ENCODE assay signal across 19 mouse cellular contexts in genomic region chr9:95166224-95166623, GRCm38 (mm10).
DNase-seq lines count a peak whose midpoint lies in the region; ATAC-seq and TF ChIP-seq lines count a peak whose summit lies in the region.
"Had no signal": no experiment of that assay in that cellular context is flagged by ENCODE, and none has a peak within 500 bp of the region (broad histone marks: within the 10 kb centered on the region; RNA-seq: fewer than 3 reads in every experiment).

No protein-coding gene starts in this region.

- H3K36me3 ChIP-seq in kidney, adult 2 months (ENCODE audit: control insufficient read depth, insufficient read depth, low read length), result no peaks in the 10 kb centered on the region
- H3K36me3 ChIP-seq in kidney, embryonic 15.5 days, result no peaks in the 10 kb centered on the region
- H3K36me3 ChIP-seq in lung, embryonic 14.5 days (ENCODE audit: insufficient read depth), result no peaks in the 10 kb centered on the region
- H3K36me3 ChIP-seq in liver, embryonic 12.5 days, result no peaks in the 10 kb centered on the region
- H3K36me3 ChIP-seq: G1E; limb, embryonic 12.5 days; neural tube, embryonic 13.5 days had no signal

- H3K4me1 ChIP-seq in kidney, adult 2 months (ENCODE audit: control insufficient read depth, insufficient read depth, low read length), result no peaks in the 10 kb centered on the region
- 0 out of 2 replicates have a peak, but pooled peaks cover 2% of the 10 kb centered on the region for H3K4me1 ChIP-seq in kidney, embryonic 15.5 days
- no peaks in the 10 kb centered on the region for H3K4me1 ChIP-seq in lung, embryonic 14.5 days (ENCODE audit: insufficient read depth)
- no peaks in the 10 kb centered on the region for H3K4me1 ChIP-seq in embryonic fibroblast, embryonic 13.5 days (ENCODE audit: control insufficient read depth, insufficient read depth, low read length)
- H3K4me1 ChIP-seq in liver, embryonic 12.5 days, result no peaks in the 10 kb centered on the region
- H3K4me1 ChIP-seq: neural tube, embryonic 13.5 days had no signal

- DNase-seq in kidney, adult 2 months, result peak; percentile 59
- peak; percentile 48 for DNase-seq in lung, embryonic 14.5 days
- no peak for DNase-seq in lung, postnatal 36 days
- DNase-seq in right cerebral cortex, postnatal 14 days, result peak; percentile 24
- no peak for DNase-seq in ovary, adult 18-20 months (ENCODE audit: low spot score)
- DNase-seq: cerebellum, postnatal 25 days; spleen, adult 18-20 months; thymus, adult 2 months had no signal

- ATAC-seq in kidney, embryonic 15.5 days (replicated peaks; ENCODE audit: low FRiP score), result no peak
- ATAC-seq in lung, embryonic 14.5 days (ENCODE audit: insufficient read depth), result no peak
- no peak for ATAC-seq in liver, embryonic 12.5 days
- ATAC-seq: CD4-positive, CD25-positive, alpha-beta regulatory T cell, adult 4 months; hindbrain, postnatal 0 days had no signal

- no peaks in the 10 kb centered on the region for H3K9me3 ChIP-seq in kidney, embryonic 15.5 days (replicated peaks)
- H3K9me3 ChIP-seq in lung, embryonic 14.5 days (ENCODE audit: low read depth, low read length), result no peaks in the 10 kb centered on the region
- H3K9me3 ChIP-seq in liver, embryonic 12.5 days (replicated peaks), result no peaks in the 10 kb centered on the region
- H3K9me3 ChIP-seq: limb, embryonic 12.5 days; neural tube, embryonic 13.5 days had no signal

- 62% methylated on average over 4 of the region's 4 CpGs for WGBS in kidney, adult 2 months
- WGBS in kidney, embryonic 15.5 days, result 72% methylated on average over 4 of the region's 4 CpGs
- 64% methylated on average over 4 of the region's 4 CpGs for WGBS in lung, embryonic 14.5 days
- 67% methylated on average over 4 of the region's 4 CpGs for WGBS in liver, embryonic 12.5 days (ENCODE audit: insufficient replicate concordance)

- no peak overlapping the region for H3K4me3 ChIP-seq in kidney, adult 2 months (ENCODE audit: insufficient read depth, low read depth, low read length)
- H3K4me3 ChIP-seq in kidney, embryonic 15.5 days (replicated peaks), result no peak overlapping the region
- no peak overlapping the region for H3K4me3 ChIP-seq in lung, embryonic 14.5 days (ENCODE audit: low read depth, low read length)
- no peak overlapping the region for H3K4me3 ChIP-seq in embryonic fibroblast, embryonic 13.5 days (ENCODE audit: insufficient read depth, low read length)
- H3K4me3 ChIP-seq in liver, embryonic 12.5 days, result no peak overlapping the region
- H3K4me3 ChIP-seq: limb, embryonic 12.5 days; neural tube, embryonic 13.5 days had no signal

- H3K27me3 ChIP-seq in kidney, adult 2 months (replicated peaks; ENCODE audit: control insufficient read depth, insufficient read depth, low read length), result no peaks in the 10 kb centered on the region
- no peaks in the 10 kb centered on the region for H3K27me3 ChIP-seq in kidney, embryonic 15.5 days
- no peaks in the 10 kb centered on the region for H3K27me3 ChIP-seq in lung, embryonic 14.5 days (ENCODE audit: insufficient read depth, low read length)
- no peaks in the 10 kb centered on the region for H3K27me3 ChIP-seq in liver, embryonic 12.5 days (replicated peaks)
- H3K27me3 ChIP-seq: limb, embryonic 12.5 days; neural tube, embryonic 13.5 days had no signal

- no peak for TF ChIP-seq POLR2A in kidney, adult 2 months (IDR thresholded peaks at IDR 0.05; ENCODE audit: low read depth, low read length)
- no peak for TF ChIP-seq POLR2A in embryonic fibroblast, embryonic 13.5 days (IDR thresholded peaks at IDR 0.05; ENCODE audit: low read depth, low read length)

- H3K4me2 ChIP-seq in kidney, embryonic 15.5 days, result no peak overlapping the region
- H3K4me2 ChIP-seq in lung, embryonic 14.5 days, result no peak overlapping the region
- H3K4me2 ChIP-seq in liver, embryonic 12.5 days, result no peak overlapping the region
- H3K4me2 ChIP-seq: limb, embryonic 12.5 days; midbrain, embryonic 11.5 days; neural tube, embryonic 13.5 days had no signal

- no peak overlapping the region for H3K27ac ChIP-seq in kidney, adult 2 months (ENCODE audit: insufficient read depth, low read depth, low read length)
- H3K27ac ChIP-seq in kidney, embryonic 15.5 days, result no peak overlapping the region
- H3K27ac ChIP-seq in lung, embryonic 14.5 days (ENCODE audit: low read depth), result no peak overlapping the region
- 0 out of 2 replicates have a peak overlapping the region, but pooled peaks have one; percentile 14 for H3K27ac ChIP-seq in embryonic fibroblast, embryonic 13.5 days (ENCODE audit: insufficient read depth, low read length)
- no peak overlapping the region for H3K27ac ChIP-seq in liver, embryonic 12.5 days
- H3K27ac ChIP-seq: hindbrain, postnatal 0 days; kidney, postnatal 0 days; limb, embryonic 12.5 days; liver, embryonic 14.5 days; neural tube, embryonic 13.5 days had no signal

- TF ChIP-seq CTCF in kidney, adult 2 months (conservative IDR thresholded peaks at IDR 0.05; ENCODE audit: insufficient read depth, insufficient read length, low read depth, low read length), result no peak
- no peak for TF ChIP-seq CTCF in lung, embryonic 14.5 days (IDR thresholded peaks at IDR 0.05; ENCODE audit: low read depth)
- no peak for TF ChIP-seq CTCF in embryonic fibroblast, embryonic 13.5 days (IDR thresholded peaks at IDR 0.05; ENCODE audit: borderline replicate concordance, insufficient read depth, low read length)

- H3K9ac ChIP-seq in kidney, embryonic 15.5 days, result no peak overlapping the region
- no peak overlapping the region for H3K9ac ChIP-seq in lung, embryonic 14.5 days
- no peak overlapping the region for H3K9ac ChIP-seq in liver, embryonic 12.5 days
- H3K9ac ChIP-seq: limb, embryonic 12.5 days; liver, embryonic 14.5 days; neural tube, embryonic 13.5 days had no signal

Comparison
In these comparisons a context has a peak if more than half of its experiments do, and no peak if none do; other contexts are left out.
1. DNase-seq: peak in kidney, adult 2 months (single experiment), lung, embryonic 14.5 days (single experiment) and right cerebral cortex, postnatal 14 days (single experiment); none in lung, postnatal 36 days (single experiment) and ovary, adult 18-20 months (single experiment).